Mouse (Mus musculus) right cerebral cortex, postnatal 4 days (tissue): ENCODE data around the gene Rftn1.
A peak's percentile ranks its signal among the peaks of the same experiment; 100 is the strongest.

Source experiments
- DNase-seq: peaks from one replicate; pipeline ENCODE4 v3.0.0-alpha.2; 2022

The Rftn1 gene

GRCm38 (mm10) chr17:49976678-49977423 lies 213.6 kb downstream of the Rftn1 start:
- no peak for DNase-seq

DNA sequence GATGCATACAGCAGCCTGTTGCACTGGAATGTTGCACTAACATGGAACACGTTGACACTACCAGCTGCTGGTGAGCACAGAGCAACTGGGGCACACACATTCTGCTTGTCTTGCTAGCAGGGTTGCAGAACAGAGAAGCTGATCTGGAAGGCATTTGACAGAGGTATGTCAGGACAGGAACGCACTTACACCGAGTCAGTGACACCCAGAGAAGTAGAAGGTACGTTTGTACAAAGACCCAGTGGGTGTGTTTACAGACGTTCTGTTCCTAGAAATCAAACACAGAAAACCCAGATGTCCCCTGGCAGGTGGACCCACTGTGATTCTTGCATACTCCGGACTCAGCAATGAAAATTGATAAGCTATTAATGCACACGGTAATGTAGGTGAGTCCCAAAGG lies 215.0 kb downstream of the Rftn1 start:
- DNase-seq = no peak

GRCm38 (mm10) chr17:49974996-49975395 lies 215.5 kb downstream of the Rftn1 start:
- no peak for DNase-seq

GRCm38 (mm10) chr17:49972164-49972563 lies 218.3 kb downstream of the Rftn1 start:
- no peak for DNase-seq

GRCm38 (mm10) chr17:49971057-49971456 lies 219.4 kb downstream of the Rftn1 start:
- DNase-seq = no peak

DNA sequence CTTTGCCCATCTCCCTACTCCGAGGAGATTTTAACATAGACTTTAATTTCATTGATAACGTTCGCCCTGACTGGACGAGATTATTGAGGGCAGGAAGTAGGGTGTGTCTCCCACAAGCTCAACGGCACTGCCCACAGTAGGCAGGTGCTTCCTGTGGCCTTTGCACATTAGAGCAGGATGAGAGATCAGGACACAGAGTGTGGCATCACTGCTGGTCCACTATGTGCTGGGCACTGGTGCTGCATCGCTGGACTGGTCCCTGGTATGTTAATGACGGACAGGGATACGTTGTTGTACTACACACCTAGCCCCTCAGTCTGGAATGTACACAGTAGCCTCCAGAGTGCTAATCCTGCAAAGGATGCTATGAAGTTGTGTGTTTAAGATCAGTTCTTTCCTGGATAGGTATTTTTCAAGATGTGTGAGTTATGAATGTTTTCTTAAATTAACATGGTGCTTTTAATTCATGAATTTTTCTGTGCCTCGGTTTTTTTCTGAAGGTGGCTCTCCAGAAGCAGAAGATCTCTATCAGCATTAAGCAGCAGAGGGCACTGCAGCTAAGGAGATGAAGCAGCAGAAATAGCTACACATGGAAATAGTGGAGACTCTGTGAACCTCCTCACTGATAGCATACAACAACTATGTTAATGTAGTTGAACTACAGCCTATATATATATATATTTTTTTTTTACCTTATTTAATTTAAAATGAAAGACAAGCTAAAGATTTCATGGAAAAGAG lies 221.8 kb downstream of the Rftn1 start:
- peak; percentile 61 for DNase-seq

GRCm38 (mm10) chr17:49965846-49966762 lies 224.4 kb downstream of the Rftn1 start:
- DNase-seq = no peak

DNA sequence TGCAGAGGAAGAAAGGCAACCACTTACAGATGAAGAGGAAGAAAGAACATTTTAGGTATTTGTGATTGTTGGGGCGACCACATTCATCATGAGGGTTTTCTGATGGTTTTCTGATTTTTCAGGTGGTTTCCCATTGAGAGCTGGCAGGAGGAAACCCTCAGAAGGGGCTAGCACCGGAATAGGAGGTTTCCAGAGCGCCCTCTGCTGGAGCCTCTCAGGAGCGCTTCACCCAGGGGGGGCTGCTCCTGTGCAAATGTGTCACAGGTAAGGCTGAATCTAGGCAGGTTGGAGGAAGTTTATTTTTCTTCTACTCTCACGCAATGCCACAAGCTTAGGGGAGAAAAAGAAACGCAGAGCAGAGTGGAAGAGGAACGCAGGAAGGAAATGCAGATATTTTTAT lies 225.4 kb downstream of the Rftn1 start:
- DNase-seq = peak; percentile 29

DNA sequence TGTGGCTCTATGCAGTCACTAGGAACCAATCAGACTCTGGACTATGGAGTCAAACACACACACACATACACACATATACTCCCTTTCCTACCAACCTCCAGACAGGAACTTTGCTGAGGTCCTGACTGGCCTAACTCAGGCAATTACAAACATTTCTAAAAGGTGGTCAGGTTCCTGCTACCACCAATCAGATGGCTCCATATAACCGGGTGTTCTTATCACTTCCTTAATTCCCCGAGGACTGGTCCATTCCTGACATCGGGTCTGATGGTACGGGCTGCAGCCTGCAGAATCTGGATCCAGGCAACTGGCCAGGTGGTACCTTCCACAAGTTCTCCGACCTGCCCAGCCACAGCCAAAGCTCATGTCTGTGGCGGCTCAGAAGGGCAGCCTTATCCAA lies 226.0 kb downstream of the Rftn1 start:
- no peak for DNase-seq

- DNase-seq = no peak
Observed at GRCm38 (mm10) chr17:49959021-49959420, 231.5 kb downstream of the Rftn1 start.

GRCm38 (mm10) chr17:49951856-49952607 lies 238.4 kb downstream of the Rftn1 start:
- peak; percentile 37 for DNase-seq

GRCm38 (mm10) chr17:49951491-49951855 lies 239.0 kb downstream of the Rftn1 start:
- DNase-seq = peak; percentile 96

DNA sequence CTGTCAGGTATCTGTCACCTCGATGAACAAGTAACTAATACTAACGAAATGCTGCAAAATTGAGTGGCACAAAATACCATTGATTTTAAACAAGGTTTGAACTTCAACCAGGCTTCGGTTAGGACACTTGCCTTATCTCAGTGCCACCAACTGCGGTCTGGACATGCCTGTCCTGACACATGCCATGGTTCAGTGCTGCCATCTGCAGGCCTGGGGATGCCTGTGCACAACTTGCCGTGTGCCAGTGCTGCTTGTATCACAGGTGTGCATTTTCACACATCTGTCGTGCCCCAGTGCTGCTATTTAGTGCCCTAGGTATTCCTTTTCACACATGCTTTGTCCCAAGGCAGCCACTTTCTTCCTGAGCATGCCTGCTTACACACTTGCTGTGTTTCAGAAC lies 247.8 kb downstream of the Rftn1 start:
- no peak for DNase-seq
